Mouse (Mus musculus): ENCODE results near the gene Tor3a. TPM values are rescaled to one million over a fixed set of nuclear protein-coding genes. Genes with fewer than 3 reads are reported as not detected.

The Tor3a gene
- polyA plus RNA-seq, 2 experiments, result 2.2 to 3.0 TPM

- H3K9ac ChIP-seq (replicated peaks), result no peak overlapping the region
- no peak for DNase-seq (ENCODE audit: low read depth in 3 of 3, low spot score in 3 of 3)
- WGBS (ENCODE audit: insufficient replicate concordance), result 76% methylated on average over 9 of the region's 9 CpGs
These were observed 23.5 kb downstream of the Tor3a start for GRCm38 (mm10) chr1:156650631-156651030.

GRCm38 (mm10) chr1:156648705-156649104, 25.5 kb downstream of the Tor3a start:
- Histone ChIP-seq H3K36me3 (replicated peaks; ENCODE audit: control insufficient read depth, insufficient read depth, low read depth) (no peaks in the 10 kb centered on the region), H3K9me3 (ENCODE audit: control insufficient read depth, low read length) (no peaks in the 10 kb centered on the region), H3K27me3 (ENCODE audit: control insufficient read depth, insufficient read depth, low read length) (no peaks in the 10 kb centered on the region), H3K27ac (no peak overlapping the region), H3K4me3 (ENCODE audit: insufficient read depth in 1 of 2, low read depth in 2 of 2, low read length in 2 of 2) (no peak overlapping the region), H3K9ac (replicated peaks) (no peak overlapping the region), H3K4me2 (ENCODE audit: low read depth) (no peak overlapping the region), H3K4me1 (replicated peaks; ENCODE audit: control insufficient read depth in 2 of 2, insufficient read depth in 2 of 2, low read length in 1 of 2) (no peaks in the 10 kb centered on the region; a peak in 1 of 4 replicates)
- WGBS (ENCODE audit: insufficient replicate concordance), result 56% methylated on average over 2 of the region's 2 CpGs
- no peak for DNase-seq (ENCODE audit: low read depth in 3 of 3, low spot score in 3 of 3)
- TF ChIP-seq EP300 (IDR thresholded peaks at IDR 0.05; ENCODE audit: low read depth) (no peak), CTCF (IDR thresholded peaks at IDR 0.05; ENCODE audit: low read depth) (no peak)
- ATAC-seq (ENCODE audit: insufficient read depth), result no peak

More at GRCm38 (mm10) chr1:156650631-156651030, 23.5 kb downstream of the Tor3a start:
- H3K27me3 ChIP-seq (ENCODE audit: control insufficient read depth, insufficient read depth, low read length), result no peaks in the 10 kb centered on the region
- no peak for ATAC-seq (ENCODE audit: insufficient read depth)
- H3K9me3 ChIP-seq (ENCODE audit: control insufficient read depth, low read length), result no peaks in the 10 kb centered on the region
- no peak overlapping the region for H3K27ac ChIP-seq
- H3K36me3 ChIP-seq (replicated peaks; ENCODE audit: control insufficient read depth, insufficient read depth, low read depth), result no peaks in the 10 kb centered on the region
- H3K4me3 ChIP-seq (ENCODE audit: insufficient read depth in 1 of 2, low read depth in 2 of 2, low read length in 2 of 2), result no peak overlapping the region
- no peaks in the 10 kb centered on the region; a peak in 1 of 4 replicates for H3K4me1 ChIP-seq (replicated peaks; ENCODE audit: control insufficient read depth in 2 of 2, insufficient read depth in 2 of 2, low read length in 1 of 2)
- TF ChIP-seq EP300 (IDR thresholded peaks at IDR 0.05; ENCODE audit: low read depth) (no peak), CTCF (IDR thresholded peaks at IDR 0.05; ENCODE audit: low read depth) (no peak)
- H3K4me2 ChIP-seq (ENCODE audit: low read depth), result no peak overlapping the region

GRCm38 (mm10) chr1:156645971-156646370, 28.2 kb downstream of the Tor3a start:
- DNase-seq (ENCODE audit: low read depth in 3 of 3, low spot score in 3 of 3) (no peak), ATAC-seq (ENCODE audit: insufficient read depth) (no peak)
- Histone ChIP-seq H3K4me1 (replicated peaks; ENCODE audit: control insufficient read depth in 2 of 2, insufficient read depth in 2 of 2, low read length in 1 of 2) (no peaks in the 10 kb centered on the region), H3K36me3 (replicated peaks; ENCODE audit: control insufficient read depth, insufficient read depth, low read depth) (no peaks in the 10 kb centered on the region), H3K4me2 (ENCODE audit: low read depth) (no peak overlapping the region), H3K4me3 (ENCODE audit: insufficient read depth in 1 of 2, low read depth in 2 of 2, low read length in 2 of 2) (no peak overlapping the region), H3K9me3 (ENCODE audit: control insufficient read depth, low read length) (no peaks in the 10 kb centered on the region), H3K9ac (replicated peaks) (no peak overlapping the region), H3K27ac (no peak overlapping the region), H3K27me3 (ENCODE audit: control insufficient read depth, insufficient read depth, low read length) (no peaks in the 10 kb centered on the region)
- WGBS (ENCODE audit: insufficient replicate concordance), result 76% methylated on average over 4 of the region's 4 CpGs
- TF ChIP-seq CTCF (IDR thresholded peaks at IDR 0.05; ENCODE audit: low read depth), result no peak

- Histone ChIP-seq H3K4me2 (ENCODE audit: low read depth) (no peak overlapping the region), H3K36me3 (replicated peaks; ENCODE audit: control insufficient read depth, insufficient read depth, low read depth) (no peaks in the 10 kb centered on the region), H3K4me1 (replicated peaks; ENCODE audit: control insufficient read depth in 2 of 2, insufficient read depth in 2 of 2, low read length in 1 of 2) (no peaks in the 10 kb centered on the region), H3K27me3 (ENCODE audit: control insufficient read depth, insufficient read depth, low read length) (no peaks in the 10 kb centered on the region), H3K9ac (replicated peaks) (no peak overlapping the region), H3K4me3 (ENCODE audit: insufficient read depth in 1 of 2, low read depth in 2 of 2, low read length in 2 of 2) (no peak overlapping the region), H3K9me3 (ENCODE audit: control insufficient read depth, low read length) (no peaks in the 10 kb centered on the region), H3K27ac (no peak overlapping the region)
- WGBS (ENCODE audit: insufficient replicate concordance), result 76% methylated on average over 13 of the region's 13 CpGs
- TF ChIP-seq CTCF (IDR thresholded peaks at IDR 0.05; ENCODE audit: low read depth) (no peak), EP300 (IDR thresholded peaks at IDR 0.05; ENCODE audit: low read depth) (no peak)
- ATAC-seq (ENCODE audit: insufficient read depth) (no peak), DNase-seq (ENCODE audit: low read depth in 3 of 3, low spot score in 3 of 3) (no peak)
These were observed 29.2 kb downstream of the Tor3a start for GRCm38 (mm10) chr1:156644780-156645523.

- no peak for TF ChIP-seq CTCF (IDR thresholded peaks at IDR 0.05; ENCODE audit: low read depth)
- TF ChIP-seq EP300 (IDR thresholded peaks at IDR 0.05; ENCODE audit: low read depth), result no peak
- H3K4me1 ChIP-seq (replicated peaks; ENCODE audit: control insufficient read depth in 2 of 2, insufficient read depth in 2 of 2, low read length in 1 of 2), result no peaks in the 10 kb centered on the region
- H3K4me3 ChIP-seq (ENCODE audit: insufficient read depth in 1 of 2, low read depth in 2 of 2, low read length in 2 of 2), result no peak overlapping the region
- no peak overlapping the region for H3K9ac ChIP-seq (replicated peaks)
- no peak for DNase-seq (ENCODE audit: low read depth in 3 of 3, low spot score in 3 of 3)
- no peak overlapping the region for H3K27ac ChIP-seq
- H3K4me2 ChIP-seq (ENCODE audit: low read depth), result no peak overlapping the region
- WGBS (ENCODE audit: insufficient replicate concordance), result 81% methylated on average over 10 of the region's 10 CpGs
- H3K27me3 ChIP-seq (ENCODE audit: control insufficient read depth, insufficient read depth, low read length), result no peaks in the 10 kb centered on the region
- no peak for ATAC-seq (ENCODE audit: insufficient read depth)
- no peaks in the 10 kb centered on the region for H3K9me3 ChIP-seq (ENCODE audit: control insufficient read depth, low read length)
- H3K36me3 ChIP-seq (replicated peaks; ENCODE audit: control insufficient read depth, insufficient read depth, low read depth), result no peaks in the 10 kb centered on the region
These were observed 30.1 kb downstream of the Tor3a start for GRCm38 (mm10) chr1:156644061-156644460.

Data from liver, embryonic 14.5 days (tissue).